Mouse (Mus musculus) liver, adult (tissue): ENCODE results near the gene Efhd2.

Source experiments
- GATA4 ChIP-seq: IDR thresholded peaks from 2 replicates; pipeline ENCODE4 v1.6.1; 2014; ENCODE audit warnings: mild to moderate bottlenecking, low read length; ENCODE audit not compliant: insufficient replicate concordance

The Efhd2 gene

DNA sequence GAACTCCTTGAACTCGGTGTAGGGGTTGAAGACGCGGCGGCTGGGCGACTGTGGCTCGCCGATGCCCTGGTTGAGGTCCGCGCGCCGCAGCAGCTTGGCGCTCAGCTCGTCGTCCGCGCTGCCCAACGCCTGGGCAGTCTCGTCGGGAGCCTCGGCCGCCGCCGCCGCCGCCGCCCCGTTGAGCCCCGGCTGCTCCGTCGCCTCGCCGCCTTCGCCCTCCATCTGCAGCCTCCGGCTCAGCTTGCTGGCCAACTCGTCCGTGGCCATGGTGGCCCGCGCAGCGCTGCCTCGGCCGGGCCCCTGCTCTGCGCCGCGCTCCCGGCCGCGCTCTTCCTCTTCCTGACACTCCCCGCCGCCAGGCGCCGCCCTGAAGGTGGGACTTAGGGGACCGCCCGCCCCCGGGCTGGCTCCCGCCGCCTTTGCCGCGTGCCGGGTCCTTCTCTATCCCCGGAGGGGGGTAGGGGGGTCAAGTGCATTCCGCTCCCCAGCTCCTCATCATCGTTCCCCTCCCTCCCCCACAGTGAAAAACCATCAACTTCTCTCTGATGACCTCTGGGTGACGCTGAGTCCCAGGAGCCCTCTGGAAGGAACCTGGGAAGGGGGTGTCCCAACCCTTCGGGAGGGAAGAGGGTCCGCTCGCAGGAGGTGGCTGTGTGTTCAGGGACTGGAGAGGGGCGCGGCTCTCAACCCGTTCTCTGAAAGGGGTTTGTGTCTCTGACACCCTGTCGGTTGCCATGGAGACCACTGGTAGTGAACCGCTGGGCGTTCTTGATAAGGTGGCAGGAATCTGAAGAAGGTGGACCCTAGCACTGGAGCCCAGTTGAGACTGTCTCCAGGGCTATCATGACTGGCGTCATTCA is at the start of gene Efhd2:
TSS of gene Efhd2 (minus strand) at position 320 of the 860 bp plus-strand sequence.
- TF ChIP-seq GATA4 = no peak

DNA sequence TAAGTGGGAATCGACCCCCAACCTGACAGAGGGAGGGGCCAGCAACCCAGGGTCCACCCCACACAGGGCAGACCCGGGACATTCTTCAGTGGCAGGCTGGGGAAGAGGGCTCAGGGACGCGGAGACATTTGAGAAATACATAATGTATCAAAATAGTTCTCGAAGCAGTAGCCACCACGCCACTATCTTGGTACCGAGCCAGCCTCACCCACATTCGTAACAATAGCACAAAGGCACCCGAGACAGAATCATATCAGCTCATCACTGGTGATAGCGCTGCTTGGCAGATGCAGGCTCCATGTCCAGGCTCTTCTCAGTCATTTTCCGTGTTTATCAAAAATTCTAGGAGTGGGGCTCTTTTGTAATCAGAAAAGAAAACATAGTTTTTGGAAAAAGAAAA is 49.2 kb upstream of the Efhd2 start:
- TF ChIP-seq GATA4 = no peak

DNA sequence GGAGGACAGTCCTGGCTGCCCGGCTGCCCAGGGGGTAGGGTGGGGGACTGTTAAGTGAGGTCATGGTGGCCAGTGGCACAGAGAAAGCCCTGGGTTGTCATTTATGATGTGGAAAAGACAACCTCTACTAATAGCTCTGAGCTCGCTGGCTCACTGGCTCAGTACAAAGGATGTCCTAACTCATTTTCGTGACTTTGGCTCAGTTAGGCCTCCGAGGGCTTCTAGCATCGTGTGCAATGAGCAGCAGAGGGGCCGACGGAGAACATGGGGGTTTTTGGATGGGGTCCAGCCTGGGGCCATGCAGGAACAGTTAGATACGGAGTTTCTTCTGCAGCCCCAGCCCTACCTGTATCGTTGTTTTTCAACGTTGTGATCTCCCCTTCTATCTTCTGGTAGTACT is 45.7 kb upstream of the Efhd2 start:
- TF ChIP-seq GATA4 = no peak

DNA sequence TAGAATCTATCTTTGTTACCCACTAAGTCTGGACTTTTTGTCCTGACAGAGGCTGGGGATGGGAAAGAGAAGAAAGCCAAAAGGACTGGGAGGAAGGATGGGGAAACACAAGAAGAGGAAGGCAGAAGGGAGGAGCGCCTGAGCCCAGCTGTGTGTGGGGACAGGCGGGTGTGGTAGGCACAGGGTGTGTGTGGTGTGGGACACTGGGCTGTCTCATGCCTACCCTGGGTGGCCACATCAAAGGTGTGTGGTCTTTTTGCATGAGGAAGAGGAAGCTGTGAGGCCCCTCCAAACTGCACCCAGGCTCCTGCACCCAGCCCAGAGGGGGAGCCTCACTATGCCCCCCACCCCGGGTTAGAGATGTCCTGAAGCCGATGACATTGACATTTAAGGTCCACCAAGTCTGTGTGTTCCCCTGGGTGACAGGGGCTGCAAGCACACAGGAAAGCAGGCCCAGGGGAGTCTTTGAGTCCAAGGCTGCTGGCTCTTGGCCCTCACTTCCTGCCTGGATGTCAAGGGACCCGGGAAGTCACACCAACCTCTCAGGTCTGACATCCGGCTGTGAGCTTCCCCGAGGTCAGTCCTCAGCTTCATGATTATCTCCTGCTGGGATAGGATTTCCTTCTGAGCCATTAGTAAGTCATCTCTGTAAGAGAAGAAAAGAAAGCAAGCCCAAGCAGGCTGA is 43.2 kb upstream of the Efhd2 start:
- peak; percentile 40; the same call in 1 of the 2 replicates for TF ChIP-seq GATA4

DNA sequence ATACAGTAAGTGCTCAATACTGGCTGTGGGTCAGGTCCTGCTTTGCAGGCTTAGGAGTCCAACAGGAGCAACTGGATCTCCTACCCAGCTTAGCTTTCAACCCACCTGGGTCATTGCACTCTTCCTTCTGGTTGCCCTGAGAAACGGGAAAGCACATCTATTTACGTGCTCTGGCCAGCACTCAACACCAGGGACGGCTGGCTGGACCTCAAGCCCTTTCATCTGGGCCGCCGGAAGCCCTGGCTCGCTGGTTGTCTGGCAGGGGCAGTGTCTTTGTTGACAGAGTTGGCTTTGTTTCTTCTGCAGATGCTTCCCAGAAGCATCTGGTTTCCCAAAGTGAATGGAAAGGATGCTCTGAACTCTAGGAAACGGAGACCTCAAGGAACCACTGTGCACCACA is 39.3 kb upstream of the Efhd2 start:
- TF ChIP-seq GATA4 = no peak

DNA sequence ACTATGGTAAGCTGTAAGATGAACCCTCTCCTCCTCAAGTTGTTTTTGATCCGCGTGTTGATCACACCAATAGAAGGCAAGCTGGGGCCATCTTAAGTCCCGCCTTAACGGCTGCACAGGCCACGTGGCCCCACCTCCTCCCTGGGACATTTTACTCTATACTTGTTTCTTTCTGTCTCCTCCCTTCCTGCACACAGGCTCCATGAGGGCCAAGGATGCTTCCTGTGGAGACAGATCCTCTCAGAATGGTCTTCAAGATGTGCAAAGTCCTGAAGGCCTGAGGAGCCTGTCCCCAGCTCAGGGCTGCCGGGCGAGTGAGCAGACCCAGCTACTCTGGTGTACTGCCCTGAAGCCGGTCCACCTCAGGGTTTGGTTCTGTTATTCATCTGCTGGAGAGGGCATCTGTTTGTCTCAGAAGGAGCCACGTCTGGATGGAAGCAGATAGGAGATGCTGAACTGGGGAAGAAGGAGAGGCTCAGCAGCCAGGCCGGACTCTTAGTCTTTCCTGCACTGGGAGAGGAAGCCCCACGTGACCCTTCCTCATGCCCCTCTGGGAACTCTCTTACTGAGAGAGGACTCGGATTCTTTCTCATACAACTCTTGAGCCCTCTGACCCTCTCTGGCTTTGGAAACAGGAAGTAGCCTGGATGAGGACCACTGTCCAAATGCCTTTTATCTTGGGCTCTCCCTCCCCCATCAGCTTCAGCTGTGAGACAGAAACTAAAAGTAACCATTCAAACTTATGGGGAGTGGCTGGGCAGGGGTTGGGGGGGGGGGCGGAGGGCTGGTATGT is 38.7 kb upstream of the Efhd2 start:
- no peak; the same call in 1 of the 2 replicates for TF ChIP-seq GATA4

DNA sequence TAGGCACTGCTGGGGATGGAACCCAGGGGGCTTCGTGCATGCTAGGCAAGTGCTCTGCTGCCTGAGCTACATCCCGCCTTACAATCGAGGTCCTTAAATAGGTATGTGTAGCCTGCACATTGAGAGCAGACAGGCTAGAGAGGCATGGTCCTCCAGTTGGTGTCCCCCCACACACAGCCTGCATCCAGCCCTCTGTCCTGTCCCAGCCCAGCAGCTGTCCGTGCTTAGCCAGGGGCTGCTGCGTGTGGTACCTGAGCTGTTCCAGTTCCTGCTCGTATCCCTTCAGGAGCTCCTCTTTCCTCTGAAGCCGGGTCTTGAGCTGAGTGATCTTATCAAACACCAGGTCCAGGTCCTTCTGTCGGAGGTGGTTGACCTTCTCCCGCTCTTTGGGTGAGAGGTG is 30.0 kb upstream of the Efhd2 start:
- TF ChIP-seq GATA4 = no peak

DNA sequence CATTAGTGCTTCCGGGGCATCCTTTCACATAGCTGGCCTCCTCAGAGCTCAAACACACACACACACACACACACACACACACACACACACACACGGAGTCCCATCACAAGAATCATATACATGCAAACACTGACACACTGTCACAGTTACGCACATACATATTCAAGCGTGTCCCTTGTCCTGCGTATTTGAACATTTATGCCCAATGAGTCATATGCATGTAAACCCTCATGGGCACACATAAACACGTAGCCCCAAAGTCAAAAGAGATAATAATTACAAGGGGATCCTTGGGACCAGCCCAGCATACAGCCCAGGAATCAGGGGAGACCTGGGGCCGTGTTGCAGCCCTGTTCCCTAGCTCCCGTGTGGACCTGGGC is 27.7 kb upstream of the Efhd2 start:
- TF ChIP-seq GATA4 = no peak

DNA sequence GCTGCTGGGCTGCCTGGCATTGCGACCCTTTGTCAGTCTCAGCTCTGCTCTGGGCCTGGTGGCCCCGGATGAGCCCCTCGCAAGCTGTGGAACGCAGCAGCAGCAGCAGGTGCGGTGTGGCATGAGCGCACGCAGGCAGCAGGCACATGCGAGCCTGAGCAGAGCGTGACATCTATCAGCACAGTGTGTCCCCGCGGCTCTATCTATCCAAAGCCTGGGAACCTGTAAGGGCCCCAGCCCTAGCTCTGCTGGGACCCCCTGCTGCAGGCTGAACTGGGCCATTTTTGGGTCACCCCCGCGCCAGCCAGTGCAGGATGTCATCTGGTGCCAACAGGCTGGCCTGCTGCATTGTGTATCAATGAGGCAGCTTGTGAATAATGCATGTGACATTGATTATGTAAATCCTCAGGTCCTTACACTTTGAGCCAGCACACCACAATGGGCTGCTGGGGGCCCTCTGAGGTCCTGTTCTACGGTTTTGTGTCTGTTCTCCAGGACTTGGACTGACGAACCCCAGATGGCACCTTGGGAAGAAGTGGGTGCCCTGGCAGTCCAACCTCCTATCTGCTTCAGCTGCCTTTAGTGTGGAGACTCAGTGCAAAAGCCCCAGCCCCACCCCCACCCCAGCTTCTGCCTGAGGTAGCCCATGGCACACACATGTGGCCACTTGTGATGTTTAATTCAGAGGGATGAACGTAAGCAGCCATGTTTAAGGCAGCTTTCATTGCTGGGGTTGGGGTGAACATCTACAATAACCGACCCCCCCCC is 27.2 kb upstream of the Efhd2 start:
- no peak for TF ChIP-seq GATA4

DNA sequence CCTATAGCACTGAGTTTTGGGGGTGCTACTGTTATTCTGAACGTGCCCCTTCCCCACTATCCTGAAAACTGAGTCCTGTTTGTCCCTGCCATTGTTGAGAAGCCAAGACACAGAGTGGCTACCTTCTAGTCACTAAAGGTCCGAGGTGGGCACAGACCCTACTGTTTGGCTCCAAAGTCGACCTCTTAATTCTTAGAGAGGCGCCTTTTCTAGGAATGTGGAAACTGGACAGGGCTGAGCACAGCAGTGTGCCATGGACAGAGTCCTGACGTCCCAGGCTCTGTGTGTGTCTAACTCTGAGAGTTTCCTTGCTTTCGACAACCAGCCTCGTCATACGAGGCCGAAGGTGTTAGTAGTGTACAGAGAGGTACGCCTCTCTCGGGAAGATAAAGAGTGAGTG is 25.7 kb upstream of the Efhd2 start:
- TF ChIP-seq GATA4 = no peak

DNA sequence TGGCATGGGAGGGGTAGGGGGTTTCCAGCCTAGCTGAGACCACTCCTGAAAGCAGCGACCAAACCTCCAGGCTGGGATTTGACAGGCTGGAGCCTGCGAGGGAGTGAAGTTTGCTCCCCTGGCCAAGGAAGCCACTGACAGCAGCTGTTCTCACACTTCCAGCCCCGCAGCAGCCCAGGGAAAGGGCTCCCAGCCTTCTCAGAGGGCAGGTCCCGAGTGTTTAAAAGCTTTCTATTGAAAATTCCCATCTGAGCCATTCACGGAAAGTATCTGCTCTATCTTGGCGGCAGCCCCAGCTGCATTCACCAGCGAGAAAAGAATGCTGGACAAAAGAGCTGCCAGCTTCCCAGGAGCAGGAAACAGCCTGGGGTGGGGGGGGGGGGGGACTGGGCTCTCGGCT is 25.2 kb upstream of the Efhd2 start:
- TF ChIP-seq GATA4 = no peak

DNA sequence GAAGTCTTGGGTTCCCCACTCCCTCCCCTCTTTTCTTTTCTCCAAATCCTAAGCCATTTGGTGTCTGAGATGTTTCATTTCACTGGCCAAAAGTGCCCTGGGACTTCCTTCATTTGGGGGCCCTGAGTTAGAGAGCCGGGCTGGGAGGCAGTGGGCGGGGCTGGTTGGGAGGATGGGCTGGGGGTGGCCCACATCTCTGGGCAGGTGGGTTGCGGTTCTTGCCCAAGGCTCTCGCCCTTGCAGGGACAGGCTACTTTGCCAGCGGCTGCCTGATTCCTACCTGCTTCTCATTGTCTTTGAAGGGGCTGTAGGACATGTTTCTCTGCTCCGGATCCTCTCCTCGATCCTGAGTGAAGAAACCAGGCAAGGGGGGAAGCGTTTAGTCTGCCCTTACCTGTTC is 24.2 kb upstream of the Efhd2 start:
- TF ChIP-seq GATA4 = no peak

DNA sequence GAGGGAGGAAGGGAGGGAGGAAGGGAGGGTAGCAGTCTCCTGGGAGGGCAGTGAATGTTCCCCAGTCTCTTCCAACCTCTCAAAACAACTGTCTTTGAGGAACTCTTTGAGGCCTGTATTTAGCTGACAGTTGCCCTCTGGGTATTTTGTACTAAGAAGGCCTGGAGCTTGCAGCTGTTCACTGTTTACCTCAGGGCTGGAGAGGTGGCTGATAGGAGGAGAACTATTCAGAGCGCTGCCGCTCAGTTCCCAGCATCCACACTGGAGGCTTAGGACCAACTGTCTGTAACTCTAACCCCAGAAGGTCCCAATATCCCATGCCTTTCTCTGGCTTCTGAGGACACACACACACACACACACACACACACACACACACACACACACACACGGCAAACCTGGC is 23.1 kb upstream of the Efhd2 start:
- no peak for TF ChIP-seq GATA4

DNA sequence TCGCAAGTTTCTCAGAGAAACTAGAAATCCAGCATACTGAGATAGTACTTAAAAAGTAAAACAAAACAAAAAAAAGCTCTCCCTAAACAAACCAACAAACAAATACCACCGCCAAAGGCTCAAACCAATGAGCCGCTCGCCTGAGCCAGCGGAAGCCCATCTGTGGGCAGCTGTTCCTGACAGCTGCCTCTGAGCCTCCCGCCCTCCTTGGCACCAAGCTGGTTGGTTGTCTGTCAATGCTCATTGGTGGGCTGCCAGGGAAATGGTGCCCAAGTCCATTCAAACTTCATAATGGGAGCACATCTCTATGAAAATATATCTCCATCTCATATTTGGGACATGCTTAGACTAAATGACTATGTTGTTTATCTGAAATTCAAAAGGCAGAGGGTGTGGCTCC is 22.5 kb upstream of the Efhd2 start:
- no peak for TF ChIP-seq GATA4

DNA sequence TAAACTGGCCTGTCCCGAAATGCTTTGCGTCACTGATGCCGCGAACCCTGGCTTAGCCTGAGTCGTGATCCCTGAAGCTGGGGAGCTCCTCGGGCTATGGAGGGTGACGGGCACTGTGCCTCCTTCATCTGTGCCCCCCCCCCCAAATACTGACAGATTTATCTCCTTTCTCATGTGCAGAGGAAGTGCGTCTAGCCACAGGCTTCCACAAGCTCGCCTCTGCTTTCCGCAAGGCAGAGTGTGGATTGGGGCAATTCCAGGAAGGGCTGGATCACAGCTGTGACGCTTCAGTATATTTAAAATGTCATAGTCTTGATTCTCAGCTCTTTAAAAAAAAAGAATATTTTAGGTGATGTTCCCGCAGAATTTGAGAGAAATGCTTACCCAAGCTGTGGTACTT is 21.1 kb upstream of the Efhd2 start:
- TF ChIP-seq GATA4 = no peak
